Comparison of ENCODE assay signal across 15 mouse cellular contexts in genomic region chr6:34406746-34407145, GRCm38 (mm10). TPM values are rescaled to one million over a fixed set of nuclear protein-coding genes. Genes with fewer than 3 reads are reported as not detected.
DNase-seq lines count a peak whose midpoint lies in the region.
"Had no signal": no experiment of that assay in that cellular context is flagged by ENCODE, and none has a peak within 500 bp of the region (broad histone marks: within the 10 kb centered on the region; RNA-seq: fewer than 3 reads in every experiment).

No protein-coding gene starts in this region.

- peak; percentile 40 for DNase-seq in adrenal gland, adult 2 months
- DNase-seq in adrenal gland, adult 8-10 months = no peak
- peak; percentile 54 for DNase-seq in heart, adult 11 months
- DNase-seq in heart, postnatal 4 days = no peak
- DNase-seq: B cell, adult 2 months; cerebellum, adult 11 months; cerebellum, adult 11-12 months; cerebellum, adult 18-20 months; cerebellum, adult 2 months; cerebellum, adult 8-10 months had no signal

RNA-seq across cellular contexts. Expression of gene Akr1b7, which starts 5.4 kb away (rescaled TPM):
- total RNA-seq in adrenal gland, adult 2 months (2021) = 1,000 to 10,000 TPM; 2,991 to 6,085 TPM
- 318 and 465 TPM in 2 replicates for polyA plus RNA-seq in adrenal gland, adult 2 months (2012; rRNA removed)
- 1,000 to 10,000 TPM; 1,127 to 4,169 (median 2,179) TPM for total RNA-seq in adrenal gland, adult 8-10 months (2022)
- total RNA-seq in heart, postnatal 4 days (2021) = not detected
- total RNA-seq: ES-E14, G1E, MEL had no signal
- polyA plus RNA-seq: activated CD4-positive, CD25-positive, alpha-beta regulatory T cell, adult 4 months; G1E had no signal

RNA-seq across cellular contexts. Expression of gene Akr1b10, which starts 22.7 kb away (rescaled TPM):
- 100 to 1,000 TPM; 167 to 199 TPM for total RNA-seq in adrenal gland, adult 2 months (2021)
- 53.5 and 64.3 TPM in 2 replicates for polyA plus RNA-seq in adrenal gland, adult 2 months (2012; rRNA removed)
- total RNA-seq in adrenal gland, adult 8-10 months (2022) = 100 to 1,000 TPM; 150 to 228 (median 186) TPM
- 10 to 100 TPM; 57.8 to 61.1 TPM for total RNA-seq in heart, postnatal 4 days (2021)

RNA-seq across cellular contexts. Expression of gene Akr1b8, which starts 52.8 kb away (rescaled TPM):
- total RNA-seq in adrenal gland, adult 2 months (2021) = 100 to 1,000 TPM; 267 to 269 TPM
- 20.2 and 28.5 TPM in 2 replicates for polyA plus RNA-seq in adrenal gland, adult 2 months (2012; rRNA removed)
- 100 to 1,000 TPM; 148 to 290 (median 206) TPM for total RNA-seq in adrenal gland, adult 8-10 months (2022)
- 1 to 10 TPM; 7.0 to 8.0 TPM for total RNA-seq in heart, postnatal 4 days (2021)
- total RNA-seq: MEL had no signal
- polyA plus RNA-seq: activated CD4-positive, CD25-positive, alpha-beta regulatory T cell, adult 4 months; CD4-positive, CD25-positive, alpha-beta regulatory T cell, adult 4 months had no signal

Comparison
In these comparisons a context has a peak if more than half of its experiments do, and no peak if none do; other contexts are left out.
1. DNase-seq: peak in adrenal gland, adult 2 months (single experiment) and heart, adult 11 months (single experiment); none in adrenal gland, adult 8-10 months (single experiment) and heart, postnatal 4 days (single experiment).
2. RNA of gene Akr1b7, which starts 5.4 kb away (total RNA-seq): 2,991 to 6,085 TPM in adrenal gland, adult 2 months and 1,127 to 4,169 TPM in adrenal gland, adult 8-10 months; not detected in heart, postnatal 4 days; every median in the first group is over 100 times any median in the second.
3. RNA of gene Akr1b8, which starts 52.8 kb away (total RNA-seq): 267 to 269 TPM in adrenal gland, adult 2 months and 148 to 290 TPM in adrenal gland, adult 8-10 months; 7.0 to 8.0 TPM in heart, postnatal 4 days; every median in the first group is over 10 times any median in the second.